Mouse (Mus musculus) thymus, postnatal 10 days (tissue): ENCODE measurements at regions not wholly inside any gene's neighbourhood (a gene's known extent, or its start where the extent isn't known, plus 50 kb on each side); places are given as distances from the start of the nearest gene placed in this dataset.
A peak's percentile ranks its signal among the peaks of the same experiment; 100 is the strongest.

Source experiments
- DNase-seq, 2 experiments: peaks; one replicate each; pipeline ENCODE4 v3.0.0; 2021; ENCODE audit warnings: low spot score in 2 of 2

GRCm38 (mm10) chr13:107904051-107904740 lies 140.1 kb upstream of the Smim15 start:
- no peak for DNase-seq

GRCm38 (mm10) chr13:107903150-107903959 lies 140.9 kb upstream of the Smim15 start:
- DNase-seq: no peak

GRCm38 (mm10) chr13:107902800-107903149 lies 141.5 kb upstream of the Smim15 start:
- no peak for DNase-seq

- DNase-seq: no peak
These were observed 144.5 kb upstream of the Smim15 start for GRCm38 (mm10) chr13:107899600-107900229.

DNA sequence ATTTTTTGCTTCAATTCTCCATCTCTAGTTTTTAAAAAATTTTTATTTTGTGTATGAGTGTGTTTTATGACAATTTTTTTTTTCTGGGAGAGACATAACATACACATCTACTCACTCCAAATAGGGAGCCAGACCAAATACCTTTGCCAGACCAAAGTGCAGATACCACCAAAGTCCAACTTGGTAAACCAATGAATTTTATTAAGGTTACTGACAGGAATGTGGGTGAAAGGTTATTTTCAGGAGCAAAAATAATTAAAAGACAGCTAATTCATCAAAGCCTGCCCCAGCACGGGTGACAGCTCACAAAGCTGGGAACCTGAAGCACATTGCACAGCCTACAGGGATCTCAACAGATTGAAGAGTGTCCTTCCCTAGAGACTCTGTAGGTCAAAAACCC lies 146.6 kb upstream of the Smim15 start:
- no peak for DNase-seq

- DNase-seq: no peak
These were observed 147.1 kb upstream of the Smim15 start for GRCm38 (mm10) chr13:107897184-107897583.

DNA sequence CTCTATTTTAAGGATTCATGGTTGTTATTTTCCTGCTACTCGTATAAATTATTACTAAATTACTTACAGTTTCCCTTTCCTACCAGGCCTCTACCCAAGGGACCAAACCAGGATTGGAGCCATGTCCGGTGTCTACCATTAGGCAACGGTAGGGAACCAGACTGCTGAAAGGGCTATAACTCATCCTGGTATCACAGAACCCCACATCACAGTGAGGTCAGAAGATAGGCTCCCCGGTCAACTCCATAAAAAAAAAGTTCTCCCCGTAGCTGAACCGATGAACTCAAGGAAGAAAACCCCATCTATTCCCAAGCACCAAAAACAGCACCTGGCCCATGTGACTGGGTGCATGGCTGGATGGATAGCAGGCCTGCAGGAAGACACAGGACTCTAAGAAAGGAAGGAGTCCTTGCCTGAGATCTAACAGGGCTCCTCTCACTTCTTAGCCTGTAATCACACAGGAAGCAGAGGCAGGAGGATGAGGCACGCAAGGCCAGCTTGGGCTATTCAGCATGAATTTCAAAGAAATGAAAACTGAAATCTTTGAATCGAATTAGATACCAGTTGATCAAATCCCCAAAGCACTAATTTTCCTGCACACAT lies 150.6 kb upstream of the Smim15 start:
- no peak for DNase-seq

DNA sequence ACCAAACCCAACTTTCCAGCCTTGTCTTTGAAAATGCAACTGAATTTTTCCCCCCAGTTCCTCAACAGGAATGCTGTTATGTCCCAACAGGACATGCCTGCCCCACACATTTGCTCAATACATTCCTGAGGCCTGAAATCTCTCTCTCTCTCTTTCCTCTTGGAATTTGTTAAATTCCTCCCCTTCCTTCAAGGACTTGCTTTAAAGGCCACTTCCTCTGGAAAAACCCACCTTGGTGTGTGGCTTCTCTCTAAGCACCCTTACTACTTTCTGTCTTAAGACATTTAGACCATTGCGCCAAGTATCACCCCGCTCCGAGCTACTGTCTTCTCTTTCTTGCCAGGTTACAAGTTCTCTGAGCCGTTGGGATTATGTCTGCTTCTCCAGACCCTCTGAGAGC lies 151.2 kb upstream of the Smim15 start:
- DNase-seq: no peak

- no peak for DNase-seq
These were observed 152.3 kb upstream of the Smim15 start for GRCm38 (mm10) chr13:107891946-107892345.

DNA sequence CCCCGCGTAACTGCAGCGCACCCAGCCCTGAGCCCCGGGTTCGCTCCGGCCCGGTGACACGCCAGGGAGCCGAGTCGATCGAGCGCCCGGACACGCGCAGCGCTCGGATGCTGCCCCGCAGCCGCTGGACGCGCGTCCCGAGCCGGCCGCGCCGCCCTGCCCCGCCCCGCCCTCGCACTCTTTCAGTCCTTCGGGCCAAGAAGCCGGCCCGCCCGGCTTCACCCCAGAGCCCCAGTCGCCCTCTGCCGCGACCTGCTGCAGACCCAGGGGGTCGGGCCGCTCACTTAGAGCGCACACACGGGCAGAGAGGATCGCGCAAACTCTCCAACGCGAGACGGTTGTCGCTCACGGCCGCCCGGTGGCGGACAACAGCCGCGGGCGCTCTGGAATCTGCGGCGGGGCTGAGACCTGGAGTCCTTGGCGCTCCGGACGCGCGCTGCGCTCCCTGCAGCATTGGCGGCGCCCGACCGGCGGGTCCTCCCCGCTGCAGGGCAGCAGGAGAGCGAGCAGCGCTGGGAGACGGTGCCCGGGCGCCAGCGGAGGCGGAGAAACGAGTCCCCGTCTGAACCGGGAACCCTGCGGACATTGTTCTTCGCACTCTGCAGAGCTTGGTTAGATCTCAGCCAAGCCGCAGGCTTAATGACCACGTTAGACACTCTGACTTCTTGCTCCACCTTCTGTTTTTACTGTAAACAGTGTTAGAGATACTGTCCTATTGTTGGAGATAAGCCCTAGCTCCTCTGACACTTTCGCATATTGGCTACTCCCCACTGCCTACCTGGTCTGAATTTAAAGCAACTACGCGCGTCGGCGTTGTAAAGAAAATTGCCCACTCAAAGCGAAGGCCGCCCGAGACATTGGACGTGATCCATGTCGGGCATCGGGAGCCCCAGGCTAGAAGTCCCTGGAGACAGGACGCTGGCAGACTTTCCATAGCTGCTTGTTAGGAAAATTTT lies 153.1 kb upstream of the Smim15 start:
- DNase-seq: peak; percentile 35 to 37

DNA sequence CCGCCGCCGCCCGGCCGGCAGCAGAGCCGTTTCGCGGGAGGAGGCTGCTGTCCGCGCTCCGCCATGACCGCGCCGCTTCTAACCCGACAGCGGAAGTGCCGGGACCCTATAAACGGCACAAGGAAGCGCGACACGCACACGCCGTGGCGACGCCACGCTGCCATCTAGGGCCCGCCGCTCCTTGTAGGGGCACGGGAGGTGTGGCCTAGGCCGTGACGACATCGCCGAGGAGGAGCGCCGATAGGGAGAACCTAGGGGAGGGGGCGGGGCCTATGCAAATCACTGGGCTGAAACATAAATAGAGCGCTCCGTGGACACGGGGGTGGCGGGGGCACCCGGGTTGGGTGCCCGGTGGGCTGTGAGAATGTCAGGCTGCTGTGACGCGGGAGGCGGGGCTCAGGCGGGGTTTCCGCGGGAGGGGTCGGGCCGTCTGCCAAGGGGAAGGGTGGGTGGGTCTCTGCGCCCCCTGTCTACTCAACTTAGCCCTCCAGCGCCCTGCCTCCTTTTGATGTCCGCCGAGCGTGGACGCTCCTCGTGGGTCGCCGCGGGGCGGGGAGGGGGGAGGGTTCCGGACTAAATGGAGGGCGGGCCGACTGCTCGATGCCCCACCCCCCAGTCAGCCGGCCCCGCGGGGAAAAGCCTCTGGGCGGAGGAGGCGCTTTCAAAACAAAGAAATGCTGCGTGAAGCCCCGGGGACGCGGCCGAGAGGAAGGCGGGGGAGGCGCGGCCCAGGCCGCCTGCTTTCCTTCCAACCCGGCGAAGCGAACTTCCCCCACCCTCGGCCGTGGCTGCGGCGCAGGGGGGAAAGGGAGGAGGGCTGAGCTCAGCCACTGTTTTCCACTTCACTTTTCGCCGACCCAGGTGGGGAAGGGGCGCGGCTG lies 154.0 kb upstream of the Smim15 start:
- peak; percentile 99 for DNase-seq

DNA sequence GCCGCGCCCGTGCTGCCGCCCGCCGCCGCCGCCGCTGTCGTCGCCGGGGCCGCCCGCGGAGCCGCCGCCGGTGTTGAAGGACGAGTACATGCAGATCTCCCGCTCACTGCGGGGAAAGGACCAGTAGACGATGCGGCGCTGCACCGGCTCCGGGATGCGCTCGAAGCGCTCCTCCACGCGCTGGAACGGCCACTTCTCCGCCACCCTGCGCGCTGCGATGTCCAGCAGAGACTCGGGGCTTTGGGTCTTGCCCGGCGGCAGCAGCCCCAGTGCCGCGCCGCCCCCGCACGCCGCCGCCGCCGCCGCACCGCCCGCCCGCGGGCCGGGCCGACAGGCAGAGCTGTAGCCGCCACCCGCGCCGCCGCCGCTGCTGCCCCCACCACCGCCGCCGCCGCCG lies 154.7 kb upstream of the Smim15 start:
- peak in 1 of 2 experiments; percentile 37 for DNase-seq

- DNase-seq: peak; percentile 41 to 43
These were observed 155.4 kb upstream of the Smim15 start for GRCm38 (mm10) chr13:107888571-107889451.

GRCm38 (mm10) chr13:107888231-107888555 lies 156.1 kb upstream of the Smim15 start:
- no peak for DNase-seq

- DNase-seq: no peak
These were observed 156.6 kb upstream of the Smim15 start for GRCm38 (mm10) chr13:107887366-107888230.

- no peak for DNase-seq
These were observed 159.4 kb upstream of the Smim15 start for GRCm38 (mm10) chr13:107884836-107885235.

DNA sequence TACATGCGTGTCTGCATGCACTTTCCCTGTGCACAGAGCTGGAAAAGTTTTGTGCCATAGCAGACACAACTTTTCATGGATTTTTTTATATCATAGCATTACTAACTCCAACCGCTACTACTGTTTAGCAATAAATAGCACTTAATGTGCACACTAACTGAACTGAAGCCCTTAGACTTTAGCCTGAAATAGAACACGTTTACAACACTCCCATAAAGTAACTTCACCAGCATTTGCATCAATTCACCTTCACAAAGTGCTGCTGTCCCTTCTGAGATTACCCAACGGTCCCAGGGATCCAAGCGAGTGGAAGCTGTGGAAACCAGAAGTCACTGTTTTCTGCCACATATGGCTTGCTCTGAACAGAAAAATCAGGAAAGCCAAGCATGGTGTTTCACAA lies 161.9 kb upstream of the Smim15 start:
- no peak for DNase-seq

DNA sequence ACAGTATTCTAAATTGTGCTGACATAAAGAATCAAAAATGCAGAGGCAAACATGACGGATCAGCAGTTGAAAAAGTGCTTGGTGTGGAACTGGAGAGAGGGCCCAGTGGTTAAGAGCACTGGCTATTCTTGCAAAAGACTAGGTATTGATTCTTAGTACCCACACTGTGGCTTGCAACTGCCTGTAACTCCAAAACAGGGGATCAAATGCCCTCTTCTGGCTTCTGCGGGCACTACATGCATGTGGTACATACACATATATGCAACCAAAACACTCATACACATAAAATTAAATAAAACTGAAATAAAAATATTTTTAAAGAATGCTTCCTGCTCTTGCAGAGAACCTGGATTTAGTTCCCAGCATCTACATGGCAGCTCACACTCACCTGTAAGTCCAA lies 163.7 kb upstream of the Smim15 start:
- no peak for DNase-seq
